Mouse (Mus musculus) regulatory T cell (primary cell): ENCODE measurements around the gene Lpin3.

ENCODE experiments used
- in situ Hi-C: fragments of 300-600 bp; cut with MboI, MseI; formaldehyde crosslinking; loops from one replicate; pipeline ENCODE4 v1.15.1; 2025; ENCODE audit warnings: high pct_unique_total_duplicates

Gene Lpin3

GRCm38 (mm10) chr2:160886221-160886620 is 5.8 kb downstream of the Lpin3 start:
- in situ Hi-C loops = no loop called here

- in situ Hi-C loops = no loop called here
These were observed 6.8 kb downstream of the Lpin3 start for GRCm38 (mm10) chr2:160887284-160887683.

GRCm38 (mm10) chr2:160887859-160888258 is 7.4 kb downstream of the Lpin3 start:
- in situ Hi-C loops = no loop called here

- in situ Hi-C loops = no loop called here
These were observed 10.6 kb downstream of the Lpin3 start for GRCm38 (mm10) chr2:160891045-160891444.

- in situ Hi-C loops = no loop called here
These were observed 11.2 kb downstream of the Lpin3 start for GRCm38 (mm10) chr2:160891697-160892096.

GRCm38 (mm10) chr2:160901656-160902412 is 21.4 kb downstream of the Lpin3 start:
- in situ Hi-C loops = loop anchor here (10.0 kb wide), 1 partner anchor 527 kb away; no protein-coding TSS in a partner anchor

GRCm38 (mm10) chr2:160905301-160905700 is 24.8 kb downstream of the Lpin3 start:
- in situ Hi-C loops = loop anchor here (10.0 kb wide), 1 partner anchor 530 kb away; no protein-coding TSS in a partner anchor

- in situ Hi-C loops = loop anchor here (10.0 kb wide), 1 partner anchor 531 kb away; no protein-coding TSS in a partner anchor
These were observed 25.6 kb downstream of the Lpin3 start for GRCm38 (mm10) chr2:160906101-160906500.

GRCm38 (mm10) chr2:160908607-160909006 is 28.1 kb downstream of the Lpin3 start:
- in situ Hi-C loops = loop anchor here (10.0 kb wide), 1 partner anchor 534 kb away; no protein-coding TSS in a partner anchor

- in situ Hi-C loops = no loop called here
These were observed 30.2 kb downstream of the Lpin3 start for GRCm38 (mm10) chr2:160910633-160911032.

GRCm38 (mm10) chr2:160911558-160912201 is 31.2 kb downstream of the Lpin3 start:
- in situ Hi-C loops = no loop called here

GRCm38 (mm10) chr2:160912231-160912671 is 31.8 kb downstream of the Lpin3 start, which contains the start of gene Emilin3:
Gene Emilin3 (minus strand): TSS chr2:160912328.
- in situ Hi-C loops = no loop called here

- in situ Hi-C loops = no loop called here
These were observed 34.2 kb downstream of the Lpin3 start for GRCm38 (mm10) chr2:160914656-160915055.

- in situ Hi-C loops = no loop called here
These were observed 35.5 kb downstream of the Lpin3 start for GRCm38 (mm10) chr2:160915821-160916610.

GRCm38 (mm10) chr2:160916714-160917113 is 36.2 kb downstream of the Lpin3 start:
- in situ Hi-C loops = no loop called here

GRCm38 (mm10) chr2:160917313-160917712 is 36.8 kb downstream of the Lpin3 start:
- in situ Hi-C loops = no loop called here

GRCm38 (mm10) chr2:160918154-160918929 is 37.9 kb downstream of the Lpin3 start:
- in situ Hi-C loops = no loop called here

- in situ Hi-C loops = no loop called here
These were observed 38.4 kb downstream of the Lpin3 start for GRCm38 (mm10) chr2:160918930-160919215.

- in situ Hi-C loops = no loop called here
These were observed 40.8 kb downstream of the Lpin3 start for GRCm38 (mm10) chr2:160921285-160921684.

GRCm38 (mm10) chr2:160925203-160925602 is 44.7 kb downstream of the Lpin3 start:
- in situ Hi-C loops = loop anchor here (25.0 kb wide), 1 partner anchor 913 kb away; no protein-coding TSS in a partner anchor

GRCm38 (mm10) chr2:160931378-160931777 is 50.9 kb downstream of the Lpin3 start:
- in situ Hi-C loops = loop anchor here (25.0 kb wide), 1 partner anchor 919 kb away; no protein-coding TSS in a partner anchor
